8 mouse cellular contexts compared by ENCODE assay signal in the genomic region with DNA sequence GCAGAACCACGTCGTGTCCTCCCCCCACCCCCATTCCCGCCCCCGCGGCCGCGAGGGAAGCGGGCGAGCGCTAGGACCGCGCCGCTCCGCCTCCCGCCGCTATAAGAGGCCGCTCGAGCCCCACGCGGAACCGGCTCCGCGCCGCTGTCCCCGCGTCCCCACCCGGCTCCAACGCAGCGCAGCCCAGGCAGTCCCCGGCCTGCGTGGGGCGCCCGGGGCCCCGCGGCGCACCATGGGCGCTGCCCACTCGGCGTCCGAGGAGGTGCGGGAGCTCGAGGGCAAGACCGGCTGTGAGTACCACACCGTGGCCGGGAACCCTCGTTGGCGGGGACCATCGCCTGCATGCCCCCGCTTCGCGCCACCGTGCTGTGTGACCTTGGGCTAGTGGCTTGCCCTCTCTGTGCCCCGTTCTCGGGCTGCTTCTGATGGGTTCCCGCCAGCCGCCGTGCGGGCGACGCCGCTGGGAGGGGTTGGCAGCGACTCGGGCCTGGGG. TPM values are rescaled to one million over a fixed set of nuclear protein-coding genes. Genes with fewer than 3 reads are reported as not detected.
DNase-seq lines count a peak whose midpoint lies in the region; ATAC-seq lines count a peak whose summit lies in the region.

A gene (plus strand): TSS at position 46 of the 493 bp plus-strand sequence.

- H3K27ac ChIP-seq in heart, embryonic 16.5 days (ENCODE audit: low read length), result no peak within 1 kb of the TSS

- no peaks in the 10 kb centered on the region for H3K36me3 ChIP-seq in heart, embryonic 16.5 days (ENCODE audit: control insufficient read depth, insufficient read depth)

- under 1% methylated on average over 45 of the region's 63 CpGs for WGBS in heart, embryonic 16.5 days

- H3K4me1 ChIP-seq in heart, embryonic 16.5 days (ENCODE audit: control insufficient read depth, insufficient read depth, low read length), result peaks cover 27% of the 10 kb centered on the region

- H3K4me2 ChIP-seq in heart, embryonic 16.5 days (ENCODE audit: low read depth, low read length), result peak within 1 kb of the TSS; percentile 100

- intact Hi-C loops in left cerebral cortex, postnatal 14 days (cut with DNase I), result no loop called here

- peak; percentile 24; the same call in 1 of the 2 replicates for ATAC-seq in cerebellum, adult (ENCODE audit: insufficient number of reproducible peaks, low FRiP score, low TSS enrichment)
- ATAC-seq in heart, embryonic 16.5 days (replicated peaks; ENCODE audit: extremely low read depth, insufficient read depth, low FRiP score), result no peak

- H3K9me3 ChIP-seq in heart, embryonic 16.5 days (replicated peaks; ENCODE audit: control insufficient read depth, low read length), result no peaks in the 10 kb centered on the region

- peak within 1 kb of the TSS; percentile 77 for H3K4me3 ChIP-seq in heart, embryonic 16.5 days (ENCODE audit: low read length)

- H3K27me3 ChIP-seq in heart, embryonic 16.5 days (ENCODE audit: control insufficient read depth, insufficient read depth, low read length), result peaks cover 29% of the 10 kb centered on the region

- DNase-seq in cerebellum, adult 8-10 months, result no peak
- peak; percentile 54 for DNase-seq in CD4-positive helper T cell, adult 2 months (ENCODE audit: low read depth, low spot score)
- DNase-seq in cerebellum, adult 9-11 months, result peak; percentile 78
- DNase-seq in left cerebral cortex, postnatal 14 days (ENCODE audit: low spot score in 2 of 2), result peak in 1 of 2 experiments; percentile 38
- DNase-seq in naive thymus-derived CD4-positive, alpha-beta T cell, adult 2 months (ENCODE audit: low read depth), result peak; percentile 61
- DNase-seq in natural killer cell, adult 2 months (ENCODE audit: low spot score in 2 of 2), result no peak

- peak within 1 kb of the TSS; percentile 73 for H3K9ac ChIP-seq in heart, embryonic 16.5 days (ENCODE audit: low read length)

RNA-seq across cellular contexts. Expression of the gene that starts here (rescaled TPM):
- 9.8 and 10.6 TPM in 2 replicates for polyA plus RNA-seq in heart, embryonic 16.5 days (2015; fragmentation: Nextera tagmentation; extraction: Ambion mirVana)
- 10 to 100 TPM; 58.0 to 60.3 TPM for total RNA-seq in left cerebral cortex, postnatal 14 days (2021)

Comparison
In these comparisons a context has a peak if more than half of its experiments do, and no peak if none do; other contexts are left out.
1. DNase-seq: peak in CD4-positive helper T cell, adult 2 months (single experiment), cerebellum, adult 9-11 months (single experiment) and naive thymus-derived CD4-positive, alpha-beta T cell, adult 2 months (single experiment); none in cerebellum, adult 8-10 months (single experiment) and natural killer cell, adult 2 months (0 of 2).